8 mouse cellular contexts compared by ENCODE assay signal in the genomic region with DNA sequence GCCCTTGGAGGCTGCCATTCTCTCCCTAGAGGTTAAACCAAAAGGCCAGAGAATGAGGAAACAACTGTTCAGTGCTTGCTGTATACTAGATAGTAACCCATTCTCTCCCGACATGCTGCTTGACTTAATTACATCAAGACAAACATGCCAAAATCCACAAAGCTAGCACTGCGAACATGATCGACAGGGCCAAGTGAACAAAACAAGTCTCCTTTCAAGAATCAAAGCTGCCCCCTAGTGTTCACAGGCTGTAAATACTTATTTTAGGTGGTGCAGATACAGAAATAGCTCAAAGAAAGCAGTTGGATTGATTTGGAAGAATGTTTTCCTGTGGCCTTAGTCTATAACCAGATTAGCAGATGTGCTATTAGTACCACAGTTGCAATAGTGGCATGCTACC. TPM values are rescaled to one million over a fixed set of nuclear protein-coding genes. Genes with fewer than 3 reads are reported as not detected.
DNase-seq lines count a peak whose midpoint lies in the region; ATAC-seq lines count a peak whose summit lies in the region.

No protein-coding gene starts in this region.

- peak; percentile 52 for ATAC-seq in inflammation-experienced regulatory T-cells, adult 6 months

- DNase-seq in cerebellum, adult 8-10 months = peak; percentile 23
- DNase-seq in cerebellum, adult 11 months = no peak
- DNase-seq in right cerebral cortex, postnatal 10 days (ENCODE audit: low spot score in 2 of 2) = peak; percentile 47 to 56
- no peak for DNase-seq in right cerebral cortex, postnatal 25 days
- peak; percentile 81 for DNase-seq in embryo, embryonic 10.5 days (ENCODE audit: low spot score)
- DNase-seq in lung, postnatal 36 days = peak; percentile 62
- peak; percentile 60 for DNase-seq in thymus, postnatal 4 days

RNA-seq across cellular contexts. Expression of a gene that starts 44.3 kb away (rescaled TPM):
- polyA plus RNA-seq in inflammation-experienced regulatory T-cells, adult 6 months (2017; shearing (Covaris generic)) = not detected

Comparison
In these comparisons a context has a peak if more than half of its experiments do, and no peak if none do; other contexts are left out.
1. DNase-seq: peak in cerebellum, adult 8-10 months (single experiment), right cerebral cortex, postnatal 10 days (2 of 2), embryo, embryonic 10.5 days (single experiment), lung, postnatal 36 days (single experiment) and thymus, postnatal 4 days (single experiment); none in cerebellum, adult 11 months (single experiment) and right cerebral cortex, postnatal 25 days (single experiment).